Mouse (Mus musculus) kidney, adult 18-20 months (tissue): ENCODE measurements at regions not wholly inside any gene's neighbourhood (a gene's known extent, or its start where the extent isn't known, plus 50 kb on each side); places are given as distances from the start of the nearest gene placed in this dataset.

Experiments
- DNase-seq: peaks from one replicate; pipeline ENCODE4 v3.0.0; 2021

GRCm38 (mm10) chr6:93391166-93391565 lies 447.9 kb upstream of the Adamts9 start:
- DNase-seq = no peak

- DNase-seq = no peak
Measured at GRCm38 (mm10) chr6:93371341-93371740, 428.0 kb upstream of the Adamts9 start.

- DNase-seq = no peak
Measured at GRCm38 (mm10) chr6:93363846-93364245, 420.6 kb upstream of the Adamts9 start.

GRCm38 (mm10) chr6:93353353-93354125 lies 410.2 kb upstream of the Adamts9 start:
- no peak for DNase-seq

- no peak for DNase-seq
Measured at GRCm38 (mm10) chr6:93349936-93350700, 406.8 kb upstream of the Adamts9 start.

GRCm38 (mm10) chr6:93348141-93348540 lies 404.8 kb upstream of the Adamts9 start:
- no peak for DNase-seq

GRCm38 (mm10) chr6:93328683-93329082 lies 385.4 kb upstream of the Adamts9 start:
- DNase-seq = no peak

GRCm38 (mm10) chr6:93327930-93328329 lies 384.6 kb upstream of the Adamts9 start:
- DNase-seq = no peak

GRCm38 (mm10) chr6:93323881-93324280 lies 380.6 kb upstream of the Adamts9 start:
- DNase-seq = no peak

- no peak for DNase-seq
Measured at GRCm38 (mm10) chr6:93314625-93315024, 371.3 kb upstream of the Adamts9 start.

- DNase-seq = no peak
Measured at GRCm38 (mm10) chr6:93305176-93305575, 361.9 kb upstream of the Adamts9 start.

GRCm38 (mm10) chr6:93297975-93298374 lies 354.7 kb upstream of the Adamts9 start:
- DNase-seq = no peak

GRCm38 (mm10) chr6:93291711-93292110 lies 348.4 kb upstream of the Adamts9 start:
- DNase-seq = no peak

- no peak for DNase-seq
Measured at GRCm38 (mm10) chr6:93288421-93288820, 345.1 kb upstream of the Adamts9 start.

GRCm38 (mm10) chr6:93285796-93286195 lies 342.5 kb upstream of the Adamts9 start:
- no peak for DNase-seq

- no peak for DNase-seq
Measured at GRCm38 (mm10) chr6:93281530-93281929, 338.2 kb upstream of the Adamts9 start.

- no peak for DNase-seq
Measured at GRCm38 (mm10) chr6:93273917-93274513, 330.7 kb upstream of the Adamts9 start.

- no peak for DNase-seq
Measured at GRCm38 (mm10) chr6:93272206-93272605, 328.9 kb upstream of the Adamts9 start.

- DNase-seq = no peak
Measured at GRCm38 (mm10) chr6:93266826-93267225, 323.5 kb upstream of the Adamts9 start.

- no peak for DNase-seq
Measured at GRCm38 (mm10) chr6:93265164-93265563, 321.9 kb upstream of the Adamts9 start.

GRCm38 (mm10) chr6:93260827-93261226 lies 317.5 kb upstream of the Adamts9 start:
- DNase-seq = no peak

- DNase-seq = no peak
Measured at GRCm38 (mm10) chr6:93257130-93257841, 314.0 kb upstream of the Adamts9 start.

- no peak for DNase-seq
Measured at GRCm38 (mm10) chr6:93253746-93254145, 310.5 kb upstream of the Adamts9 start.
